Mouse (Mus musculus) embryonic fibroblast, embryonic 13.5 days (primary cell): ENCODE data around the gene Atp8a1. TPM values are rescaled to one million over a fixed set of nuclear protein-coding genes. Genes with fewer than 3 reads are reported as not detected.

ENCODE experiments used
- H3K27ac ChIP-seq: 2 replicates; pipeline ENCODE4 v1.5.1; 2012; ENCODE audit warnings: low read length, control low read depth, inconsistent platforms; ENCODE audit not compliant: insufficient read depth
- H3K4me1 ChIP-seq: 2 replicates; pipeline ENCODE4 v1.6.1; 2011; ENCODE audit warnings: low read length; ENCODE audit not compliant: control insufficient read depth, insufficient read depth
- H3K4me3 ChIP-seq: 2 replicates; pipeline ENCODE4 v1.5.1; 2011; ENCODE audit warnings: mild to moderate bottlenecking, control low read depth, low read length; ENCODE audit not compliant: insufficient read depth
- CTCF ChIP-seq: IDR thresholded peaks from 2 replicates; pipeline ENCODE4 v1.5.1; 2011; ENCODE audit warnings: mild to moderate bottlenecking, control low read depth, low read length, moderate library complexity, borderline replicate concordance; ENCODE audit not compliant: insufficient read depth
- POLR2A ChIP-seq: IDR thresholded peaks from 2 replicates; pipeline ENCODE4 v1.6.1; 2011; ENCODE audit warnings: low read depth, mild to moderate bottlenecking, control low read depth, low read length, moderate library complexity
- polyA plus RNA-seq: library from polyadenylated mRNA; stranded (reverse); fragments of >200 nt; gene quantifications from 2 replicates; pipeline ENCODE4 v1.2.4, GENCODE M21; 2011; ENCODE audit warnings: low read depth; ENCODE audit not compliant: missing spikeins, insufficient read length

The Atp8a1 gene
- polyA plus RNA-seq, 1 experiment: 7.0 TPM

- Histone ChIP-seq H3K27ac (no peak overlapping the region), H3K4me1 (peaks cover 8% of the 10 kb centered on the region; the same call in 1 of the 2 replicates), H3K4me3 (no peak overlapping the region)
- no peak for TF ChIP-seq CTCF
- no peak for TF ChIP-seq POLR2A
These were observed 203.5 kb downstream of the Atp8a1 start for GRCm38 (mm10) chr5:67643537-67644255.

- TF ChIP-seq CTCF (no peak), POLR2A (no peak)
- no peak overlapping the region for H3K4me3 ChIP-seq
- peaks cover 8% of the 10 kb centered on the region; the same call in 1 of the 2 replicates for H3K4me1 ChIP-seq
- no peak overlapping the region for H3K27ac ChIP-seq
These were observed 205.7 kb downstream of the Atp8a1 start for GRCm38 (mm10) chr5:67641406-67642120.

- no peak overlapping the region for H3K27ac ChIP-seq
- H3K4me3 ChIP-seq: no peak overlapping the region
- TF ChIP-seq POLR2A (no peak), CTCF (no peak)
- peaks cover 8% of the 10 kb centered on the region; the same call in 1 of the 2 replicates for H3K4me1 ChIP-seq
These were observed 206.5 kb downstream of the Atp8a1 start for GRCm38 (mm10) chr5:67640596-67641312.

- no peak overlapping the region for H3K4me3 ChIP-seq
- no peaks in the 10 kb centered on the region for H3K4me1 ChIP-seq
- TF ChIP-seq POLR2A: no peak
- no peak for TF ChIP-seq CTCF
- H3K27ac ChIP-seq: no peak overlapping the region
These were observed 212.9 kb downstream of the Atp8a1 start for GRCm38 (mm10) chr5:67634339-67634738.

GRCm38 (mm10) chr5:67633831-67634268, 213.4 kb downstream of the Atp8a1 start:
- H3K4me3 ChIP-seq: no peak overlapping the region
- TF ChIP-seq POLR2A: no peak
- TF ChIP-seq CTCF: no peak
- no peaks in the 10 kb centered on the region for H3K4me1 ChIP-seq
- H3K27ac ChIP-seq: no peak overlapping the region

GRCm38 (mm10) chr5:67633138-67633782, 214.0 kb downstream of the Atp8a1 start:
- Histone ChIP-seq H3K4me1 (no peaks in the 10 kb centered on the region), H3K27ac (no peak overlapping the region)

GRCm38 (mm10) chr5:67631261-67631660, 216.0 kb downstream of the Atp8a1 start:
- H3K27ac ChIP-seq: no peak overlapping the region
- H3K4me1 ChIP-seq: no peaks in the 10 kb centered on the region
- TF ChIP-seq CTCF: no peak
- no peak for TF ChIP-seq POLR2A
- H3K4me3 ChIP-seq: no peak overlapping the region

More at GRCm38 (mm10) chr5:67633138-67633782, 214.0 kb downstream of the Atp8a1 start:
- H3K4me3 ChIP-seq: no peak overlapping the region
- TF ChIP-seq POLR2A: no peak
- TF ChIP-seq CTCF: no peak

- no peaks in the 10 kb centered on the region for H3K4me1 ChIP-seq
These were observed 217.4 kb downstream of the Atp8a1 start for GRCm38 (mm10) chr5:67629861-67630260.

GRCm38 (mm10) chr5:67629440-67629839, 217.8 kb downstream of the Atp8a1 start:
- H3K4me1 ChIP-seq: no peaks in the 10 kb centered on the region
- H3K4me3 ChIP-seq: no peak overlapping the region
- H3K27ac ChIP-seq: no peak overlapping the region
- TF ChIP-seq POLR2A: no peak
- TF ChIP-seq CTCF: no peak

More at GRCm38 (mm10) chr5:67629861-67630260, 217.4 kb downstream of the Atp8a1 start:
- Histone ChIP-seq H3K27ac (no peak overlapping the region), H3K4me3 (no peak overlapping the region)
- no peak for TF ChIP-seq CTCF
- TF ChIP-seq POLR2A: no peak
